Mouse (Mus musculus): ENCODE results near the gene Stx1a. TPM values are rescaled to one million over a fixed set of nuclear protein-coding genes. Genes with fewer than 3 reads are reported as not detected.
A peak's percentile ranks its signal among the peaks of the same experiment; 100 is the strongest.

The Stx1a gene
- polyA plus RNA-seq, 1 experiment from 2014 or later = 195 TPM

DNA sequence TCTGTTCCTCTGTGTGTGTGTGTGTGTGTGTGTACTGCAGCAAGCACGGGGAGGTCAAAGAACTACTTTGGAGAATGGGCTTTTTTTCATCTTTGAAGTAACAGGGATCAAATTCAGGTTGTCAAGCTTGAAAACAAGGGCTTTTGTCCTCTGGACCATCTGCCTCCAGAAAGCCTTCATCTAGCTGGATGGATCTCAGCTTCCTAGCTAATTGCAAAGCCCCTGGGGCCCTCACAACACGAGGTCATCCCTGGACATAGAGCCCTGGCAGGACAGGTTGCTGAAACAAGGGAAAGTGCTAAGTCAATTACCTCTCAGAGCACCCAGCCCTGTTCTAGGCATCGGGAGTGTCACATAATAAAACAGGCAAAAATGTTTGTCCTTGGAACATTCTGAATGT, 39.5 kb upstream of the Stx1a start:
- H3K4me1 ChIP-seq (ENCODE audit: control insufficient read depth, insufficient read depth, low read length) = peaks cover 4% of the 10 kb centered on the region; the same call in 1 of the 2 replicates
- no peak for ATAC-seq
- no peak overlapping the region for H3K9ac ChIP-seq (ENCODE audit: low read depth, low read length)
- no peak overlapping the region for H3K27ac ChIP-seq (ENCODE audit: low read length)
- no peak overlapping the region for H3K4me2 ChIP-seq (ENCODE audit: low read length)
- peaks cover 39% of the 10 kb centered on the region for H3K27me3 ChIP-seq (ENCODE audit: control insufficient read depth, insufficient read depth, low read depth, low read length)
- H3K36me3 ChIP-seq (ENCODE audit: control insufficient read depth, insufficient read depth, low read length) = no peaks in the 10 kb centered on the region
- no peak overlapping the region for H3K4me3 ChIP-seq (ENCODE audit: low read depth, low read length)
- H3K9me3 ChIP-seq (replicated peaks; ENCODE audit: control insufficient read depth, low read length, poor library complexity, severe bottlenecking) = no peaks in the 10 kb centered on the region
- 9% methylated on average over 3 of the region's 3 CpGs for WGBS

DNA sequence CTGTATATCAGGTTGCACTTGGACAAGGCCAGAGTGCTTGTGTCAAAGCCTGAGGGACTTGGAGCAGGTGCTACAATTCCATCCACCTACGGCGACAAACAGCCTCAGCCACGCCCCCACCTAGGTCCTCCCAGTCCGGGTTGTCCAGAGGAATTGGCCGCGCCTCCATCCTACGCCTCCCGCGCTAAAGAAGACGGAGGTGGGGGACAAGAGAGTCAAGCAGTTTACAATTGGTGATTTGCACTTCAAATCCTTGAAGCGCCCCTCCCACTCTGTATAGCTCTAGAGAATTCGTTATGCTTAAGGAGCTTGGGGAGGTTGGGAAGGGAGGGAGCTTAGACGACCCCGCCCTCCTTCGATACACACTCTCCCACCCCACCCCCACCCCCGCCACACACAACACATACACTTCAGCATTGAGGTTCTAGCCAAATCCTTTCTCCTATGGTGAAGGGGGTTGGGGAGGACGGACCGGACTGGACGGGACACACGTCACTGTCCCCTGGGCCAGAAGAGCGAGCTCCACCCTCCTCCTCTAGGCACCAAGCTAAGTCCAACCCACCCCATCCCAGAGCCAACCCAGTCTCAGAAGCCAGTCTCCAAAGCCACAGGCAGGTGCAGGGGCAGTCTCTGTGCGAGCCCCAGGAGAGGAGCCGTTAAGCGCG, 37.5 kb upstream of the Stx1a start, which contains the start of gene Cldn3:
Gene Cldn3 (plus strand): TSS at position 582 of the 665 bp plus-strand sequence.
- 1% methylated on average over 24 of the region's 25 CpGs for WGBS
- peak; percentile 32; the same call in 1 of the 2 replicates for ATAC-seq
- Histone ChIP-seq H3K27ac (ENCODE audit: low read length) (no peak within 1 kb of the TSS), H3K36me3 (ENCODE audit: control insufficient read depth, insufficient read depth, low read length) (no peaks in the 10 kb centered on the region), H3K4me3 (ENCODE audit: low read depth, low read length) (peak within 1 kb of the TSS; percentile 27), H3K27me3 (ENCODE audit: control insufficient read depth, insufficient read depth, low read depth, low read length) (peaks cover 43% of the 10 kb centered on the region), H3K4me1 (ENCODE audit: control insufficient read depth, insufficient read depth, low read length) (peaks cover 4% of the 10 kb centered on the region; the same call in 1 of the 2 replicates), H3K9ac (ENCODE audit: low read depth, low read length) (peak within 1 kb of the TSS; percentile 34; the same call in 1 of the 2 replicates), H3K4me2 (ENCODE audit: low read length) (peak within 1 kb of the TSS; percentile 41), H3K9me3 (replicated peaks; ENCODE audit: control insufficient read depth, low read length, poor library complexity, severe bottlenecking) (no peaks in the 10 kb centered on the region)

DNA sequence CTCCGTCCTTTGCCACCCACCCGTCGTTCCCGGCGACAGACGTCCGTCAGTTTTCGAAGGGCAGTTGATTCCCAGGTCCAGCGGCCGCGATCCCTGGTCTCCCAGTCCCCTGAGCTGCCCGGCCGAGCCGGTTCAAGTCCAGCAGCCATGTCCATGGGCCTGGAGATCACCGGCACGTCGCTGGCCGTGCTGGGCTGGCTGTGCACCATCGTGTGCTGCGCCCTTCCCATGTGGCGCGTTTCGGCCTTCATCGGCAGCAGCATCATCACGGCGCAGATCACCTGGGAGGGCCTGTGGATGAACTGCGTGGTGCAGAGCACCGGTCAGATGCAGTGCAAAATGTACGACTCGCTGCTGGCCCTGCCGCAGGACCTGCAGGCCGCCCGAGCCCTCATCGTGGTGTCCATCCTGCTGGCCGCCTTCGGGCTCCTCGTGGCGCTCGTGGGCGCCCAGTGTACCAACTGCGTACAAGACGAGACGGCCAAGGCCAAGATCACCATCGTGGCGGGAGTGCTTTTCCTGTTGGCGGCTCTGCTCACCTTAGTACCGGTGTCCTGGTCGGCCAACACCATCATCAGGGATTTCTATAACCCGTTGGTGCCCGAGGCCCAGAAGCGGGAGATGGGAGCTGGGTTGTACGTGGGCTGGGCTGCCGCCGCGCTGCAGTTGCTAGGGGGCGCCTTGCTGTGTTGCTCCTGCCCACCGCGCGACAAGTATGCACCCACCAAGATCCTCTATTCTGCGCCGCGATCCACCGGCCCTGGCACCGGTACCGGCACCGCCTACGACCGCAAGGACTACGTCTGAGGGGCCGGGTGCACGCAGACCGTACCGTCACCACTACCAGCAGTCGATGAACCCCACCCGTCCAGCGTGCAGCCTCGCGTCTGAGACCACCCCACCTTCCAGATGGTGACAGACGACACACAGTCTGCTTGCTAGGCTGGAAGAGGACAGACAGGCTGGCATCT, 36.7 kb upstream of the Stx1a start:
- H3K36me3 ChIP-seq (ENCODE audit: control insufficient read depth, insufficient read depth, low read length) = no peaks in the 10 kb centered on the region
- peak overlapping the region; percentile 27 for H3K4me3 ChIP-seq (ENCODE audit: low read depth, low read length)
- H3K27ac ChIP-seq (ENCODE audit: low read length) = no peak overlapping the region
- peaks cover 4% of the 10 kb centered on the region; the same call in 1 of the 2 replicates for H3K4me1 ChIP-seq (ENCODE audit: control insufficient read depth, insufficient read depth, low read length)
- peak overlapping the region; percentile 41 for H3K4me2 ChIP-seq (ENCODE audit: low read length)
- WGBS = 4% methylated on average over 79 of the region's 79 CpGs
- peaks cover 43% of the 10 kb centered on the region for H3K27me3 ChIP-seq (ENCODE audit: control insufficient read depth, insufficient read depth, low read depth, low read length)
- H3K9me3 ChIP-seq (replicated peaks; ENCODE audit: control insufficient read depth, low read length, poor library complexity, severe bottlenecking) = no peaks in the 10 kb centered on the region
- no peak; the same call in 1 of the 2 replicates for ATAC-seq
- peak overlapping the region; percentile 34; the same call in 1 of the 2 replicates for H3K9ac ChIP-seq (ENCODE audit: low read depth, low read length)

DNA sequence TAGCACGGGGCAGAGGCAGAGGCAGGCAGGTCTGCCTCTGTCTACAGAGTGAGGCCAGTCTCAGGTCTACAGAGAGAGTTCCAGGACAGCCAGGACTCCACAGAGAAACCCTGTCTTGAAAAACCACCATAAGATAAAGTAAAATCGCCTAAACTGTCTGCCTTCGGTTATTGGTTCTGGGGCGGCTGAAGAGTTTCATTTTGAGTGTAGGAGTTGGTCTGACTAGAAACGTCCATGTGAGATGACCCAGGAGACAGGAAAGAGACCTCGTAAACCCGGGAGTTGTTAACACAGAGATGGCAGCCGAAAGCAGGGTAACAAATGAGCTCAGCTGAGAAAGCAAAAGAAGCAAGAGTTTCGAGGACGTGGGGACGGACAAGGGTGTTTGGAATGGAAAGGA, 34.1 kb upstream of the Stx1a start:
- H3K9ac ChIP-seq (ENCODE audit: low read depth, low read length) = no peak overlapping the region
- peaks cover 43% of the 10 kb centered on the region for H3K27me3 ChIP-seq (ENCODE audit: control insufficient read depth, insufficient read depth, low read depth, low read length)
- no peak for ATAC-seq
- H3K27ac ChIP-seq (ENCODE audit: low read length) = no peak overlapping the region
- H3K4me1 ChIP-seq (ENCODE audit: control insufficient read depth, insufficient read depth, low read length) = peaks cover 4% of the 10 kb centered on the region; the same call in 1 of the 2 replicates
- WGBS = 76% methylated on average over 11 of the region's 11 CpGs
- no peak overlapping the region for H3K4me3 ChIP-seq (ENCODE audit: low read depth, low read length)
- H3K9me3 ChIP-seq (replicated peaks; ENCODE audit: control insufficient read depth, low read length, poor library complexity, severe bottlenecking) = no peaks in the 10 kb centered on the region
- no peak overlapping the region for H3K4me2 ChIP-seq (ENCODE audit: low read length)
- H3K36me3 ChIP-seq (ENCODE audit: control insufficient read depth, insufficient read depth, low read length) = no peaks in the 10 kb centered on the region

DNA sequence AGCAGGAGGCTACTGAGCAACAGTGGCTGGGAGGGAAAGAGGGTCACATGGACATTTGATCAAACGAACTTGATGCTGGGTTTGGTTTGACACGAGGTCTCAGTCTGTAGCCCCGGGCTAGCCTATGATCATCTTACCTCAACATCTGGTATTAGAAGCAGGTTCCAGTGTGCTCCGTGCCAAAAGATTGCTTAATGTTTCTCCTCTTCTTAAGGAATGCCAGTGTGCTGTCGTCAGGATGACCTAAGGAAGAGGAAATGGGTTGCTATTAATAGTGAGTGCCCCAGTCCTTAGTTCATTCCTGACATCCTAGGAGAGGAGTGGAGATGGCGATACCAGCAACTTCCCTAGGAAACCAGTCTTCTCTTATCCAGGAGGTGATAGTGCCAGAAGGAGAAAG, 33.5 kb upstream of the Stx1a start:
- Histone ChIP-seq H3K9me3 (replicated peaks; ENCODE audit: control insufficient read depth, low read length, poor library complexity, severe bottlenecking) (no peaks in the 10 kb centered on the region), H3K4me1 (ENCODE audit: control insufficient read depth, insufficient read depth, low read length) (peaks cover 4% of the 10 kb centered on the region; the same call in 1 of the 2 replicates), H3K9ac (ENCODE audit: low read depth, low read length) (no peak overlapping the region), H3K36me3 (ENCODE audit: control insufficient read depth, insufficient read depth, low read length) (no peaks in the 10 kb centered on the region), H3K4me3 (ENCODE audit: low read depth, low read length) (no peak overlapping the region), H3K27me3 (ENCODE audit: control insufficient read depth, insufficient read depth, low read depth, low read length) (peaks cover 41% of the 10 kb centered on the region), H3K4me2 (ENCODE audit: low read length) (no peak overlapping the region), H3K27ac (ENCODE audit: low read length) (no peak overlapping the region)
- no peak for ATAC-seq
- 75% methylated on average over 6 of the region's 6 CpGs for WGBS

DNA sequence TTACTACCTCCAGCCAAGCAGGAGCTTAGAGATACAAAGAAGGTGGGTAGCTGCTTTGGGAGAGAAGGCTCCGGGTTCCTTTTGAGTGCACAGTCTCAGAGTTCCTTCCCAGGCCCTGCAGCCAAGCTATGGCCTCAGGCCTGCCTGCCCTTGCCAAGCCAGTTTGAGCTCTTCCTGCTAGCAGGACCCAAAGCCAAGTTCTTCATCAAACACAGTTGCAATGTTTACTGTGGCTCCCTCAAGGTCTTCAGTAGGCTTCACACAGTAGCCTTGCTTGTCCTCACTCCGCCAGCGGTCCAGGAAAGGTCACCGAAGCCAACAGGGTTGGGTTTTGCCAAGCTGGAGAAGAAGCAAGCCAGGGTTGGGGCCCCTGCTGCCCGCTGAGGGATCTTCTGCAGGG, 30.7 kb upstream of the Stx1a start:
- H3K27ac ChIP-seq (ENCODE audit: low read length) = no peak overlapping the region
- ATAC-seq = no peak
- peaks cover 13% of the 10 kb centered on the region for H3K27me3 ChIP-seq (ENCODE audit: control insufficient read depth, insufficient read depth, low read depth, low read length)
- no peaks in the 10 kb centered on the region for H3K9me3 ChIP-seq (replicated peaks; ENCODE audit: control insufficient read depth, low read length, poor library complexity, severe bottlenecking)
- H3K36me3 ChIP-seq (ENCODE audit: control insufficient read depth, insufficient read depth, low read length) = no peaks in the 10 kb centered on the region
- no peaks in the 10 kb centered on the region for H3K4me1 ChIP-seq (ENCODE audit: control insufficient read depth, insufficient read depth, low read length)
- no peak overlapping the region for H3K4me2 ChIP-seq (ENCODE audit: low read length)
- WGBS = 89% methylated on average over 5 of the region's 5 CpGs
- no peak overlapping the region for H3K4me3 ChIP-seq (ENCODE audit: low read depth, low read length)
- H3K9ac ChIP-seq (ENCODE audit: low read depth, low read length) = no peak overlapping the region

DNA sequence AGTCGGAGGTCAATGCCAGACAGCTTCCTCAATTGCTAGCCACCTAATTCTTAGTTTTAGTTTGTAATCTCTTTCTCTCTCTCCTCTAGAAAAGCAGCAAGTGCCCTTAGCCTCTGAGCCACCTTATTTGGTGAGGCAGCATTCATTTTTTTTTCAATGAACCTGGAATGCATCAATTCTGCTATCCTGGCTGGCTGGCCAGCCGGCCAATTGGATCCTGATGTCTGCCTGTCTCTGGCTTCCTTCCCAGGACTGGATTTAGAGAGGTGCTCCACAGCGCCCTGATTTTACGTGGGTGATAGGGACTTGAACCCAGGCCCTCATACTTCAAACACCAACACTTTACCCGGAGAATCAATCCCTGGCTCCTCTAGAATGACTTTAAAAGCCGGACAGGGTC, 24.9 kb upstream of the Stx1a start:
- no peak for ATAC-seq
- WGBS = 76% methylated on average over 6 of the region's 6 CpGs
- H3K9ac ChIP-seq (ENCODE audit: low read depth, low read length) = no peak overlapping the region
- H3K27me3 ChIP-seq (ENCODE audit: control insufficient read depth, insufficient read depth, low read depth, low read length) = no peaks in the 10 kb centered on the region
- H3K27ac ChIP-seq (ENCODE audit: low read length) = no peak overlapping the region
- H3K4me3 ChIP-seq (ENCODE audit: low read depth, low read length) = no peak overlapping the region
- H3K4me1 ChIP-seq (ENCODE audit: control insufficient read depth, insufficient read depth, low read length) = peaks cover 10% of the 10 kb centered on the region
- H3K36me3 ChIP-seq (ENCODE audit: control insufficient read depth, insufficient read depth, low read length) = no peaks in the 10 kb centered on the region
- H3K9me3 ChIP-seq (replicated peaks; ENCODE audit: control insufficient read depth, low read length, poor library complexity, severe bottlenecking) = no peaks in the 10 kb centered on the region
- H3K4me2 ChIP-seq (ENCODE audit: low read length) = no peak overlapping the region

DNA sequence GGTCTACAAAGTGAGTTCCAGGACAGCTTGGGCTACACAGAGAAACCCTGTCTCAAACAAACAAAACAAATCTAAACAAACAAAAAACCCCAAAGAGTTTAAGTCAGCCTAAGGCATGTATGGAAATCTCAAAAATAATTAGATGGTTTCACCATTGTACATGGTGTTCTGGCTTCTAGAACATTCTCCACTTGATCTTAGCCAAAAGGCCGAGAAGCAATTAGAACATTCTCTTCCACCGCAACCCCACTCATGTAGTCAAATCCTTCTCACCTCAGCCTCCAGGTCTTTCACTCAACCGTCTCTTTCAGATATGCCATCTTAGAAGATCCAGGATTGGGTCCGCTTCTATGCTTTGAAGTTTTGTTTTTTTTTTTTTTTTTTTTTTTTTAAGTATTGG, 23.5 kb upstream of the Stx1a start:
- Histone ChIP-seq H3K4me1 (ENCODE audit: control insufficient read depth, insufficient read depth, low read length) (peaks cover 10% of the 10 kb centered on the region), H3K27me3 (ENCODE audit: control insufficient read depth, insufficient read depth, low read depth, low read length) (no peaks in the 10 kb centered on the region), H3K4me3 (ENCODE audit: low read depth, low read length) (no peak overlapping the region), H3K27ac (ENCODE audit: low read length) (no peak overlapping the region), H3K9me3 (replicated peaks; ENCODE audit: control insufficient read depth, low read length, poor library complexity, severe bottlenecking) (no peaks in the 10 kb centered on the region), H3K4me2 (ENCODE audit: low read length) (no peak overlapping the region), H3K9ac (ENCODE audit: low read depth, low read length) (no peak overlapping the region), H3K36me3 (ENCODE audit: control insufficient read depth, insufficient read depth, low read length) (no peaks in the 10 kb centered on the region)
- WGBS = 92% methylated on average over 4 of the region's 4 CpGs
- ATAC-seq = no peak
